Mouse (Mus musculus): ENCODE data around the gene Tom1l2.

Tom1l2 gene

GRCm38 (mm10) chr11:60303497-60303896, 49.2 kb downstream of the Tom1l2 start:
- DNase-seq (ENCODE audit: low spot score), result no peak

GRCm38 (mm10) chr11:60302354-60303083, 50.2 kb downstream of the Tom1l2 start:
- no peak for DNase-seq (ENCODE audit: low spot score)

DNA sequence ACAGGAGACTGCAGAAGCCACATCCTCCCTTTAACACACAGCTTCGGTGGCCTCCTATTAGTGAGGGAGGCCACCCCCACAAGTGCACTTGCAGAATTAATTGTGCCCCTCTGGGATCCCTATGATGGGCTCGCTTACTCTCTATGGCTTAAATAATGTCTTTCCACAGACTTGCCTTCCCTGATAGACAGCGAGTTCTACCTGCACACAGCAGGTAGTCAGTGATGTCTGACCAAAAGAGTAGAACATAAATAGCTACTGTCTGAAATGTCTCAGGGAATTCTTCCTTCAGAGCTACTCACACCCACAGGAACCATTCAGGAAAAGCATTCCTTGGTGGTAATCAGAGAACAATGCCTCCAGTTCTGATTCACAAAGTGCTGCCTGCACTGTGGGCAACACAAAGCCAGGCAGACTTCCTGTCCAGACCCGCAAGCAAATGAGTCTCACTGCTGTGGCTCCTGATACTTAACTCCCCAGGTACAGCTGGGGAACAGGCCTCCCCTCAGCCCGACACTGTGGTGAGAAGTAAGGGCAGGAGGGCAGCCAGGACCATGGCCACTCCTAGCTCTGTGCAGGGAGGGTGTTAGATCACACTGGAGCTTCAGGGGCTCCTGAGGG, 51.0 kb downstream of the Tom1l2 start:
- DNase-seq (ENCODE audit: low spot score), result no peak

DNA sequence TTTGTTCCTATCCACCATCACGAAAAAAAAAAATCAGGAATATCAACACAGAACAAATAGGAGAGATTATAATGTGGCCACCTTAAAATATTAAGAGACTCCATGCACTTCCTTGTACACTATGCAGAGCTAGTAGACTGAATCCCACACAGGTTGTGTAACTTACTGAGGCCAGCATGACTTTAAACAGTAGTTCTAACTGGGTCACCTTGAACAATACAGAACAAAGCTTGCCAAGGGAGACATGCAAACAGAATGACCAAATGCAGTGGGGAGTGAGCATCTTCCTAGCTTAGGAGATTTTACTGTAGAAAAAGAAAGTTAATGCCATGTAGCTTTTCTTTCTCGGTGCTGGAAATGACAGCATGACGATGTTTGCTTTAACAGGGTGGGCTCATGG, 52.4 kb downstream of the Tom1l2 start:
- DNase-seq (ENCODE audit: low spot score), result no peak

DNA sequence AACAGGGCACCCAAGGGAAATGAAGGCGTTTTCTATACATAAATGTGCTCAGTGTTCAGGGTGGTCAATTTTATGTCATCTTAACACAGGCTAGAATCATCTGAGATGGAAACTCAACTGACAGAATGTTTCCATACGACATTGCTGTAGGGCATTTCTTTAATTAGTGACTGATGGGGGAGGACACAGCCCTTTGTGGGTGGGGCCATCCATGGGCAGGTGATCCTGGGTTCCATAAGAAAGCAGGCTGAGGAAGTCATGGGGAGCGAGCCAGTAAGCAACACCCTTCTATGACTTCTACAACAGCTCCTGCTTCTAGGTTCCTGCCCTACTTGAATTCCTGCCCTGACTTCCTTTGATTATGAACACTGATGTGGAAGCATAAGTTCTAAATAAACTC, 54.9 kb downstream of the Tom1l2 start:
- no peak for DNase-seq (ENCODE audit: low spot score)

GRCm38 (mm10) chr11:60294630-60295313, 57.9 kb downstream of the Tom1l2 start:
- DNase-seq (ENCODE audit: low spot score), result no peak

DNA sequence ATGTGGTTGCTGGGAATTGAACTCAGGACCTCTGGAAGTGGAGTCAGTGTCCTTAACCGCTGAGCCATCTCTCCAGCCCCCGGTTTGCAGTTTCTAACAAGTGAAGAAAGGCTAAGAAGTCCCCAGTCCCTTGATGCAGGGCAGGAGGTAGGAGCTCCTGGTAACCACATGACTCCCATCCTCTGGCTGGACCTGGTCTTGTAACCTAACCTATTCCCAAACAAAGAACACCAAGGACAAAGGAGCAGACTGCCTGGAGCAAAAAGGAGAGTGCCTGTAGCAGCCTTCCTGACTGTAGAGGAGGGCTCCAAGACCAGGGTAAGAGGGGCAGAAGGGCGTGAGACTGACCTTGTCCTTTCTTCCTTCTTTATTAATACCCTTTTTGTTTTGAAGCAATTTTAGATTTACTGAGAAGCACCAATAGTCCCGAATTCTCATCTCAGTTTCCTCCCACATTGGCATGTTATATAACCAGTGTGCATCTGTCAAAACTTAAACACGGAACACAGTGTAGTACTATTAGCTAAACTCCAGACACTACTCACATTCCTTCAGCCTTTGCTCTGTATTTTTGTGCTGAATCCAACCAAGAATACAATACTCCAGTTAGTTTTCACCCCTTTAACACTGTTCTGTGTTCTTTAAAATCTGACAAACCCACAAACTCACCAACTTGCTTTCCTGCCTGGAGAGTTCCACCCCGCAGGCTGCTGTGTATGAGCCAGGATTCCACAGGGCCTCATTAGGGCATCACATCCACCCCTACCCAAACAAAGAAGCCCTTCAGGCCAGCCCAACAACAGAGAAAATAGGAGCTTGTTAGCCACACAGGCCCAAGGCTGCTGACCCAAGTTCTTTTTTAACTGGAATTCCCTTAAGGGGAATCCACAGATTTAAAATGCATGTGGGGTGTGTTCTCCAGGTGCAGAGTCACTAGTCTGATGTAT, 58.7 kb downstream of the Tom1l2 start:
- no peak for DNase-seq (ENCODE audit: low spot score)

- no peak for DNase-seq (ENCODE audit: low spot score)
Measured at GRCm38 (mm10) chr11:60292718-60293117, 60.0 kb downstream of the Tom1l2 start.

DNA sequence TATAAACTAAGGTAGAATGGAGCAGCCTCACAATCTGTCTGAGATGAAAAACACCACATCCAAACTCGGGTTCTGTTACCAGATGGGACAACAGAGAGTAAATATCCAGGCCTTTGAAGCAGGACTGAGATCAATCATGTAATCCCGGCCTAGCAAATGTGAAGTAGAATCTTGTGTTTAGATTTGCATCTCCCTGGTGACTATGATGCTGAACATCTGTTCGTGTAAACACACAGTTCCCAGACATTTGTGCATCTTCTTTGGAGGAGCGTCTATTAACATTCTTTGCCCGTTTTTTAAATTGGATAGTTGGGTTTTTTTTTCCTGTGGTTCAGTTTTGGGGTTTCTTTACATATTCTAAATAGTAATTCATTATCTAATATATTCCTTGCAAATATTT, 63.7 kb downstream of the Tom1l2 start:
- no peak for DNase-seq (ENCODE audit: low spot score)

- no peak for DNase-seq (ENCODE audit: low spot score)
Measured at GRCm38 (mm10) chr11:60286311-60286710, 66.4 kb downstream of the Tom1l2 start.

GRCm38 (mm10) chr11:60280429-60281414, 72.0 kb downstream of the Tom1l2 start:
- no peak for DNase-seq (ENCODE audit: low spot score)

DNA sequence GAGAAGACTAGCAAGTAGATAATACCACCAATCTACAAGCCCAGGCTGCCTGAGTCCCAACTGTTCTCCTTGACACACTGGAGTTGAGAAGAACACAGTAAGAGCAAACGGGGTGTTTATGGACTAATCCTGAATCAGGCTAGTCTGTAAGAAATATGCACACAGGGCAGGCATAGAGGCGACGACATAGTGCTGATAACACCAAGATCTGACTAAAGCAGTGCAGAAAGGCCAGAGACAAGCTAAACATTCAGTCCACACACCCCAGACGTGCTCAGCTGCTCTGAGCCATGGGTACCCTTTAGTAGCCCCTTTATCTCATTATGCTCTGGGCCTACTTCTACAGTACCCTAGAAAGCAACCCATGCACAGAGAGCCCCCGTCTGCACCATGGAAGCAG, 73.2 kb downstream of the Tom1l2 start:
- DNase-seq (ENCODE audit: low spot score), result no peak

- no peak for DNase-seq (ENCODE audit: low spot score)
Measured at GRCm38 (mm10) chr11:60277771-60278170, 74.9 kb downstream of the Tom1l2 start.

GRCm38 (mm10) chr11:60277164-60277740, 75.5 kb downstream of the Tom1l2 start:
- no peak for DNase-seq (ENCODE audit: low spot score)

DNA sequence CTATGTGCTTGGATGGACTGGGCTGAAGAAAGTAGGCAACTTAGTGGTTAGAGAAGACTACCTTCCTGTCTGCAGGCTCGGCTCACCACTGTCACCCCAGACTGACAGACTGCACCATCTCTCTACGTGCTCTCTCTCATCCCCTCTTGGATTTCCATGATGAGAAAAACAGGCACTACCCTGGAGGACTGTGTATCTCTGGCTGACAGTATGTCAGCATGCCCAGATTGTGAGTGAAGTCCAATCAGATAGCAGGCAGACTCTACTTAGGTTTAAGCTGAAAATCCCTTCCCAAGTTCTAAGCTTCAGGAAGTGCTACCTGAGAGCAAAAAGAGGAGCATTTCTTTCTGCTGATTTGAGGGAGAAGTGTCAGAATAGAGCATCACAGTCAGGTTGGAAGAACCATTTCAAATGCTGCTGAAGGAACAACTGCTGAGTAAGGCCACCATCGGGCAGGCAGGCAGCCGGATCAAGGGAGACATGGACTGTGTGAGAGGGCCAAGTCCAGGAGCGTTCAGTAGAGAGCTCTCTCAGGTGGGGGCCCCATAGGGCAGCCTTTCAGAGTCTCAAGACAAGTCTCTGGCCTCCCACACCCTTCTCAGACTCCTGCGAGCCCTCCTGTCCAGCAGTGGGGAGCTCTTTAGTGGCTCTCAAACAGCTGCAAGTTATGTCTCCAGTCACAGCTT, 76.2 kb downstream of the Tom1l2 start:
- no peak for DNase-seq (ENCODE audit: low spot score)

- no peak for DNase-seq (ENCODE audit: low spot score)
Measured at GRCm38 (mm10) chr11:60273273-60273805, 79.4 kb downstream of the Tom1l2 start.

GRCm38 (mm10) chr11:60268563-60268962, 84.1 kb downstream of the Tom1l2 start:
- no peak for DNase-seq (ENCODE audit: low spot score)

GRCm38 (mm10) chr11:60265271-60265985, 87.3 kb downstream of the Tom1l2 start:
- no peak for DNase-seq (ENCODE audit: low spot score)

DNA sequence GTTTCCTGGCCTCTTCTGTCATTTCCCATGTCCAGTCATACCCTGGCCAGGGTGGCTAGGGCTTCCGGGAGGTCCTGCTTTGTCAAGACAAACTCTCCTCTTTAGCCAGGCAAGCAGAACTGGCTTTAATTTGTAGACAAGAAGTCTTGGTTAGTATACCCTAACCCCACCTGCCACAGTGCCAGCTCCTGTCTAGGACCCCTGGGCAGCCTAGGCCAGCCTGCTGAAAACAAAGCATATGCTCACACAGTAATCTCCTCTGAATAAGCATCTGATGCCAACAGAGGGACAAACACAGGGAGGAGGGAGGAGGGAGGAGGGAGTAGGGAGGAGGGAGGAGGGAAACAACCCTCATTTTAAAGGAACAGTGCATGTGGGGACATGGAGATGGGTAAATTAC, 88.1 kb downstream of the Tom1l2 start:
- DNase-seq (ENCODE audit: low spot score), result no peak

Data from ovary, postnatal 10 days (tissue).